Mouse (Mus musculus): ENCODE data around the gene Git2. TPM values are rescaled to one million over a fixed set of nuclear protein-coding genes. Genes with fewer than 3 reads are reported as not detected.

Gene Git2
- total and polyA plus RNA-seq, 3 experiments = 104 to 227 (median 201) TPM

DNA sequence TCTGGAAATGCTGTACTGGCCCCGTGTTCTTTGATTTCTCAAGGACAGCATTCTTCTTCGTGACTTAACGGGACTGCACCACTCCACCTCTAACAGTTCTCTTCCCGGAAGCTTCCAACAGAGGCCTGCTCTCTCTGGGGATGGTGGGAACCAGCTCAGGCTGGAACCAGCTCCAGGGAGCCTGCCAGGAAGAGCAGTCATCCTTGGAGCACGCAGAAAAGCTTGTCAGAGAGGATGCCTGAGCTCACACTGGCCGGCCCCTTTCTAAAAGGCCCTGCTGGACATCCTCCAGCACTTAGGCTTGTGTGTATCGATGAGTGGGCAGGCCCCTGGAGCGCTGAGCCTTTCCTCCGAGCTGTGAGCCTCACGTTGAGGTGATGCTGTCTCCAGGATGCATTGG is 47.2 kb downstream of the Git2 start:
- H3K4me3 ChIP-seq (ENCODE audit: low read depth, low read length) = no peak overlapping the region
- DNase-seq (ENCODE audit: low spot score) (no peak), ATAC-seq (ENCODE audit: extremely low read depth, insufficient number of reproducible peaks, low FRiP score, poor library complexity, severe bottlenecking) (no peak)
- TF ChIP-seq GATA2 (IDR thresholded peaks at IDR 0.05; ENCODE audit: borderline replicate concordance, low read depth, low read length) (no peak), TAL1 (conservative IDR thresholded peaks at IDR 0.05; ENCODE audit: low read depth, low read length) (no peak), GATA1 (IDR thresholded peaks at IDR 0.05; ENCODE audit: borderline replicate concordance, low read length) (no peak), POLR2AphosphoS5 (IDR thresholded peaks at IDR 0.05; ENCODE audit: insufficient replicate concordance, low read depth, low read length) (no peak), CTCF (IDR thresholded peaks at IDR 0.05; ENCODE audit: low read depth, low read length) (no peak)
- H3K36me3 ChIP-seq (replicated peaks) = peaks cover 94% of the 10 kb centered on the region
- peaks cover 9% of the 10 kb centered on the region; the same call in 1 of the 2 replicates for H3K9me3 ChIP-seq (replicated peaks)
- no peaks in the 10 kb centered on the region for H3K4me1 ChIP-seq (ENCODE audit: insufficient read depth, low read depth, low read length)
- H3K27me3 ChIP-seq (ENCODE audit: insufficient read depth, low read length) = no peaks in the 10 kb centered on the region; the same call in 1 of the 2 replicates

DNA sequence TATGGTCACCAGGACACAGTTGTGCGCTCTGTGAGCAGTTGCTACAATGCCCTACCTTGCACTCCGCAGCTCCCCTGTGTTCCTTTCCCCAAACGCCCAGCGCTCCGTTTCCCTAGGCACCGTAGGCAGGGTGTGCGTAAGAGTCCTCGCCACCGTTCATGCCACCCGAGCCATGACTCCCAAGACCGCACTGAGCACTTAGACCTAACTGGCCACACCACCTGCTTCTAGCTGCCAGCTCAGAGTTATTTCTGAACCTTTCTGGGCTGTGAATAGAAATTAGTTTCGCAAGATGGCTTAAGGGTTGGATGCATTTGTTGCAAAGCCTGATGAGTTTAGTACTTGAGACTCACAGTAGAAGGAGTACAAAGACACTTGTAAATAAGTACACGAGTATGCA is 52.5 kb downstream of the Git2 start:
- no peak for DNase-seq (ENCODE audit: low spot score)
- peaks cover 9% of the 10 kb centered on the region; the same call in 1 of the 2 replicates for H3K9me3 ChIP-seq (replicated peaks)
- no peak for ATAC-seq (ENCODE audit: extremely low read depth, insufficient number of reproducible peaks, low FRiP score, poor library complexity, severe bottlenecking)
- H3K4me1 ChIP-seq (ENCODE audit: insufficient read depth, low read depth, low read length) = no peaks in the 10 kb centered on the region
- peaks cover 94% of the 10 kb centered on the region for H3K36me3 ChIP-seq (replicated peaks)
- no peak for TF ChIP-seq TAL1 (conservative IDR thresholded peaks at IDR 0.05; ENCODE audit: low read depth, low read length)
- no peak overlapping the region for H3K4me3 ChIP-seq (ENCODE audit: low read depth, low read length)
- H3K27me3 ChIP-seq (ENCODE audit: insufficient read depth, low read length) = no peaks in the 10 kb centered on the region; the same call in 1 of the 2 replicates

GRCm38 (mm10) chr5:114721969-114722368 is 53.3 kb downstream of the Git2 start:
- TF ChIP-seq TAL1 (conservative IDR thresholded peaks at IDR 0.05; ENCODE audit: low read depth, low read length) (no peak), GATA2 (IDR thresholded peaks at IDR 0.05; ENCODE audit: borderline replicate concordance, low read depth, low read length) (no peak), POLR2AphosphoS5 (IDR thresholded peaks at IDR 0.05; ENCODE audit: insufficient replicate concordance, low read depth, low read length) (no peak), CTCF (IDR thresholded peaks at IDR 0.05; ENCODE audit: low read depth, low read length) (no peak), GATA1 (IDR thresholded peaks at IDR 0.05; ENCODE audit: borderline replicate concordance, low read length) (no peak)
- no peak for DNase-seq (ENCODE audit: low spot score)
- Histone ChIP-seq H3K36me3 (replicated peaks) (peaks cover 94% of the 10 kb centered on the region), H3K9me3 (replicated peaks) (peaks cover 9% of the 10 kb centered on the region; the same call in 1 of the 2 replicates), H3K4me3 (ENCODE audit: low read depth, low read length) (no peak overlapping the region), H3K4me1 (ENCODE audit: insufficient read depth, low read depth, low read length) (no peaks in the 10 kb centered on the region), H3K27me3 (ENCODE audit: insufficient read depth, low read length) (no peaks in the 10 kb centered on the region; the same call in 1 of the 2 replicates)
- no peak for ATAC-seq (ENCODE audit: extremely low read depth, insufficient number of reproducible peaks, low FRiP score, poor library complexity, severe bottlenecking)

DNA sequence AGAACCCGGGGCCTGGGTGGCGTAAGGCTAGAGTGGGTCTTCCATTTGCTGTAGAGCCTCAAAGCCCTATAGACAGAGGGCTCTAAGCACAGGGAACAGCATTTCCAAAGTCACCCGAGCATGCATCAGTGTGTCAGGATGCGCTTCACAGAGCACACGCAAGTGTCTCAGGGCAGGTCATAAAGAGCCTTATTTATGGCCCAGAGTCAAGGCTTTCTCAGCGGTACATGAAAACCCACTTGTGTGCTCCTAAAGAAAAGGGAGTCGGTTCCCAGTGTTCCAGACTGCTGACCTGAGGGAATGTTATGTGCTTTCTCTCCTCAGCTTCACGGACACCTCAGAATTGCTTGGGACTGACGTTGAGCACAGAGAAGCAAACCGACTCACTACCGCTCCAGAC is 54.5 kb downstream of the Git2 start:
- Histone ChIP-seq H3K27me3 (ENCODE audit: insufficient read depth, low read length) (no peaks in the 10 kb centered on the region; the same call in 1 of the 2 replicates), H3K4me3 (ENCODE audit: low read depth, low read length) (no peak overlapping the region), H3K9me3 (replicated peaks) (peaks cover 9% of the 10 kb centered on the region; the same call in 1 of the 2 replicates), H3K4me1 (ENCODE audit: insufficient read depth, low read depth, low read length) (0 out of 2 replicates have a peak, but pooled peaks cover 1% of the 10 kb centered on the region), H3K36me3 (replicated peaks) (peaks cover 95% of the 10 kb centered on the region)
- DNase-seq (ENCODE audit: low spot score) (no peak), ATAC-seq (ENCODE audit: extremely low read depth, insufficient number of reproducible peaks, low FRiP score, poor library complexity, severe bottlenecking) (no peak)
- TF ChIP-seq TAL1 (conservative IDR thresholded peaks at IDR 0.05; ENCODE audit: low read depth, low read length) (no peak), CTCF (IDR thresholded peaks at IDR 0.05; ENCODE audit: low read depth, low read length) (no peak), GATA1 (IDR thresholded peaks at IDR 0.05; ENCODE audit: borderline replicate concordance, low read length) (no peak), GATA2 (IDR thresholded peaks at IDR 0.05; ENCODE audit: borderline replicate concordance, low read depth, low read length) (no peak), POLR2AphosphoS5 (IDR thresholded peaks at IDR 0.05; ENCODE audit: insufficient replicate concordance, low read depth, low read length) (no peak)

DNA sequence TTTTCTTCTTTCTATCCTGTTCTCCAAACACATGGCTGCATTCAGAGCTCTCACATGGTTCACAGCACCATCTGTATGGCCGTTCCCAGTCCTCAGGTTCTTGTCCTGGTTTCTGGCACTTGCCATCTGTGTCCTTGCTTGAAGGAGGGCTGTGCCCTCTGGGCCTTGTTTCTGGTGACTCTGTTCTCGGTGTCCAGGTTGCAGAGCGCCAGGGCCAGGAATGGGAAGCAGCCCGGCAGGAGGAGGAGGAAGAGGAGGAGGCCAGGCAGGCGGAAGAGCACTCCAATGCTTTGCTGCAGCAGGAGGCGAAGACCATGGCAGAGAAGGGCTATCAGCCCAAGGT is 55.4 kb downstream of the Git2 start:
- Histone ChIP-seq H3K4me3 (ENCODE audit: low read depth, low read length) (no peak overlapping the region), H3K9me3 (replicated peaks) (peaks cover 5% of the 10 kb centered on the region; the same call in 1 of the 2 replicates), H3K27me3 (ENCODE audit: insufficient read depth, low read length) (no peaks in the 10 kb centered on the region; the same call in 1 of the 2 replicates), H3K4me1 (ENCODE audit: insufficient read depth, low read depth, low read length) (0 out of 2 replicates have a peak, but pooled peaks cover 2% of the 10 kb centered on the region), H3K36me3 (replicated peaks) (peaks cover 95% of the 10 kb centered on the region)
- no peak for TF ChIP-seq CTCF (IDR thresholded peaks at IDR 0.05; ENCODE audit: low read depth, low read length)
- TF ChIP-seq TAL1 (conservative IDR thresholded peaks at IDR 0.05; ENCODE audit: low read depth, low read length) = no peak
- TF ChIP-seq GATA2 (IDR thresholded peaks at IDR 0.05; ENCODE audit: borderline replicate concordance, low read depth, low read length) = no peak
- no peak for TF ChIP-seq GATA1 (IDR thresholded peaks at IDR 0.05; ENCODE audit: borderline replicate concordance, low read length)
- TF ChIP-seq POLR2AphosphoS5 (IDR thresholded peaks at IDR 0.05; ENCODE audit: insufficient replicate concordance, low read depth, low read length) = no peak
- DNase-seq (ENCODE audit: low spot score) = no peak
- no peak for ATAC-seq (ENCODE audit: extremely low read depth, insufficient number of reproducible peaks, low FRiP score, poor library complexity, severe bottlenecking)

GRCm38 (mm10) chr5:114719003-114719927 is 56.1 kb downstream of the Git2 start:
- no peak for TF ChIP-seq TAL1 (conservative IDR thresholded peaks at IDR 0.05; ENCODE audit: low read depth, low read length)
- no peak for TF ChIP-seq GATA1 (IDR thresholded peaks at IDR 0.05; ENCODE audit: borderline replicate concordance, low read length)
- no peak for TF ChIP-seq CTCF (IDR thresholded peaks at IDR 0.05; ENCODE audit: low read depth, low read length)
- TF ChIP-seq GATA2 (IDR thresholded peaks at IDR 0.05; ENCODE audit: borderline replicate concordance, low read depth, low read length) = no peak
- no peak for TF ChIP-seq POLR2AphosphoS5 (IDR thresholded peaks at IDR 0.05; ENCODE audit: insufficient replicate concordance, low read depth, low read length)
- no peak for ATAC-seq (ENCODE audit: extremely low read depth, insufficient number of reproducible peaks, low FRiP score, poor library complexity, severe bottlenecking)

More at GRCm38 (mm10) chr5:114719003-114719927, 56.1 kb downstream of the Git2 start:
- Histone ChIP-seq H3K4me3 (ENCODE audit: low read depth, low read length) (no peak overlapping the region), H3K36me3 (replicated peaks) (peaks cover 99% of the 10 kb centered on the region), H3K27me3 (ENCODE audit: insufficient read depth, low read length) (no peaks in the 10 kb centered on the region; the same call in 1 of the 2 replicates), H3K9me3 (replicated peaks) (peaks cover 4% of the 10 kb centered on the region; the same call in 1 of the 2 replicates), H3K4me1 (ENCODE audit: insufficient read depth, low read depth, low read length) (0 out of 2 replicates have a peak, but pooled peaks cover 2% of the 10 kb centered on the region)
- DNase-seq (ENCODE audit: low spot score) = no peak

Measured in G1E (cell line).